Mouse (Mus musculus) Patski (cell line): ENCODE data around the gene Fam19a5. TPM values are rescaled to one million over a fixed set of nuclear protein-coding genes. Genes with fewer than 3 reads are reported as not detected.
A peak's percentile ranks its signal among the peaks of the same experiment; 100 is the strongest.

ENCODE experiments used
- ATAC-seq: fragments of 100-300 bp; one replicate; pipeline ENCODE4 v1.8.0; 2021
- CTCF ChIA-PET: fragments of 350-600 bp; sonication (Branson Sonifier 250); formaldehyde crosslinking; loops from one replicate; lab custom pipeline; 2022; ENCODE audit warnings: inconsistent platforms; lab: Charles Lee
- POLR2A ChIA-PET: fragments of 350-600 bp; sonication (Branson Sonifier 250); formaldehyde crosslinking; loops from one replicate; lab custom pipeline; 2022; ENCODE audit warnings: antibody characterized with exemption, inconsistent platforms; lab: Charles Lee
- DNase-seq: peaks from one replicate; pipeline ENCODE4 v3.0.0-alpha.2; 2011; ENCODE audit warnings: low read depth, low spot score
- H3K27me3 ChIP-seq: fragments of 371-371 bp; one replicate; pipeline ENCODE4 v1.5.1; 2021
- CTCF ChIP-seq: fragments of 100-300 bp; IDR thresholded peaks from one replicate; pipeline ENCODE4 v1.5.1; 2021
- in situ Hi-C: fragments of 300-500 bp; cut with MboI; formaldehyde crosslinking; loops from 3 replicates; pipeline ENCODE4 v1.11.1; 2018; ENCODE audit warnings: low pct_unique_long_range_greater_than_20kb, mixed read lengths
- polyA plus RNA-seq: library from polyadenylated mRNA; unstranded; gene quantifications from one replicate; pipeline ENCODE4 v1.2.3, GENCODE M21; 2021

The Fam19a5 gene
- polyA plus RNA-seq, 1 experiment from 2014 or later, result 42.3 TPM

DNA sequence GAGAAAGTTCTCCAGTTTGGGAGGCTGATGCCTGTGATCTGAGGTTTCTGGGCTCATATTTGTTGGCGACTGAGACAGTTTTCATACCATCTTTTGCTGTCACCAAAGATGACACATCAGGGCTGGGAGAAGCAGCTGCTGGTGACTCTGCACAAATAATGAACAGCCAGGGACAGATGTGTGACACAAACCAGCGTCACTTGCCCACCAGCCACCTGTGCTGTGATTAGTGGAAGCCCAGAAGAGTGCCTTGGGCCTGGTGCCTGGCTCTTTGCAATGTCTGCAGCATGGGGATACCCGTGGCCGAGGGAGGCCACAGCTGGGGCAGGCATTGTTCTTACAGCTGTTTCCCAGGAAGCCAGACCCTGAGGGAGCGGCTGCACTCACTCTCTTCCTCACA is 173.0 kb downstream of the Fam19a5 start:
- in situ Hi-C loops, result no loop called here
- DNase-seq (no peak), ATAC-seq (no peak)
- POLR2A ChIA-PET, result no interaction called here
- H3K27me3 ChIP-seq, result no peaks in the 10 kb centered on the region
- CTCF ChIA-PET, result interaction anchor here (0.9 kb wide), 1 partner anchor 10 kb away, joined by 3 read pairs; no protein-coding TSS in a partner anchor
- no peak for TF ChIP-seq CTCF

DNA sequence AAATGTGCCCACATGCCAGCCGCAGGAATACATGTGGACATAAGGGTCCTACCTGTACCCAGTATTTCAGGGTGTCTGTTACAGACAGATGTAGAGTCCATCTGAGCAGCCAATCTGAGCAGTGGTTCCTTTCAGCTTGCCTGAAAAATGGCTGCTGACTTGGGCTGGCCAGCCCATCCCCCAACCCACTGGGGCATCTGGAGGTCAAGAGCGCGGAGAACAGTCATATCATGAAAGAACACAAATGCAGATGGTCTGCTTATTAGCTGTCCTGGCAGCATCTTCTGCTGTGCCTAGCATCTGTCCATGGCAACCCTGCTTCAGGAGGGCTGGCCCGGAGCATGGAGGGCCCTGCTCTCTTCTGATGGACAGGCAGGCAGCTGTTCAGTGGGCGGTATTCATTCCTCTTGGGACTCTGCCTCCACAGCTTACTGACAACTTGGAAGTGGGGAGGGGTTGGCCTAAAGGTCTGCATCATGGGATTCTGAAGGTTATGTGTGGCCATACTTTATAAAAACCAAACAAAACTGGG is 179.4 kb downstream of the Fam19a5 start:
- no peak for TF ChIP-seq CTCF
- in situ Hi-C loops, result no loop called here
- ChIA-PET POLR2A (no interaction called here), CTCF (no interaction called here)
- no peak for DNase-seq
- ATAC-seq, result no peak
- no peaks in the 10 kb centered on the region for H3K27me3 ChIP-seq

DNA sequence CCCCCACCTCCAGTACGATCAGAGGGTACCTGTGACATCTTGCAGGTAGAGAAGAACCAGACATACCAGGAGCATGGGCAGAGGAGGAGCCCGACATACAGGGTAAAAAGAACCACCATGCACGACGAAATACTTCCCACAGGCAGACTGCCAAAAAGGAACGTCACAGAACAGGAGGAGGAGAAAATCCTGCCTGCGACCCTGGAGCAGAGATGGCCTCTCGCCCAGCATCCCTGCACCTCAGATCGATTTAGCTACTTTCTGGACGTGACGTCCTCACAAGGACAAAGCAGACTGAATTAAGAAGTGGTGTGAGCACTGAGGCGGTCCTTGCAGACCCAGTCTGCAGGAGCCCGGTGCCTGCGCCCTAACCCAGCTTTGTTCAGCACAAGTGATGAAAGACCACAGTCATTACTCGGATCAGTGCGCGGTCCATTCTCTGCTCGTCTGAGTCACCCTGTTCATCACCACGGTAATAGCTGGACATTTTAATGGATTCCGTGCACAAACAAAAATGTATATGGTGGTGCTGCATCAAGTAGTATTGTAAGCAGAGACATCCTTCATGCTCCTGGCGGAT is 182.6 kb downstream of the Fam19a5 start:
- CTCF ChIA-PET, result interaction anchor here (1.2 kb wide), 1 partner anchor 9 kb away, joined by 3 read pairs; no protein-coding TSS in a partner anchor
- H3K27me3 ChIP-seq, result no peaks in the 10 kb centered on the region
- DNase-seq (no peak), ATAC-seq (no peak)
- POLR2A ChIA-PET, result no interaction called here
- in situ Hi-C loops, result no loop called here
- TF ChIP-seq CTCF, result no peak

DNA sequence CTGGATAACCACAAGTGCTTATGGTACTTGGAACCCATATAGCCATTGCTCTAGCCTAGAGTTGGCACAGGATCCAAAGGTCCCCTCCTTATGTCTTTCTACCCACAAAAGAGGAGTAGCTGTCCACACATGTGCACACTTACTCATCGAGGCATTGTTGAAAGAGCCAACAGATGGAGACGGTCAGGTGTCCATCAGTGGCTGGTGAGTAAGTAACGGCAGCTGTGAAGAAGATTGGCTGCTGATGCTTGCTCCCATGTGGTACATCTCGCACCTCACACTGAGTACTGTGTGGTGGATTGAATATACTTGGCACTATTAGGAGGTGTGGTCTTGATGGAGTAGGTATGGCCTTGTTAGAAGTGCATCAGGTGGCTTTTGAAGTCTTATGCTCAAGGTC is 192.2 kb downstream of the Fam19a5 start:
- in situ Hi-C loops, result no loop called here

DNA sequence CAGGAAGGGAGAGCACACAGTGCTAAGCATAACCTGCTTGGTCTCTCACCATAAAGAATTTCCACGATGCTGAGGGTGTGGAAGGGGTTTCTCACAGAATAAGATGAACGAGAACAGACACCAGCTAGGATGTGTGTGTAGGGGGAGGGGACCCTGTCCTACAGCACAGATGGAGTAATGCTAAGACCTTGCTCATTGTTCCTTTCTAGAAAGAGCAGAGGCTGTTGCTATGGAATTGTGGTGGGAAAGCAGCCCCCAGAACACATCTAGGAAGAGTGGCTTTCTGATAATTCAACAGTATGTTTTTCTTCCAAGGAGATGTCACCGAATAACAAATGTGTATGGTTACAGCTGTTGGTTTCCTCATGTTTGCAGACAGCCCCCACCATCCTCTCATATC is 211.4 kb downstream of the Fam19a5 start:
- in situ Hi-C loops, result no loop called here
- ATAC-seq, result no peak
- DNase-seq, result no peak
- ChIA-PET POLR2A (no interaction called here), CTCF (interaction anchor here (2.8 kb wide), 1 partner anchor 11 kb away, joined by 6 read pairs; no protein-coding TSS in a partner anchor)
- no peaks in the 10 kb centered on the region for H3K27me3 ChIP-seq
- no peak for TF ChIP-seq CTCF

More for the DNA sequence above, 192.2 kb downstream of the Fam19a5 start:
- ChIA-PET CTCF (interaction anchor here (1.0 kb wide), 1 partner anchor 11 kb away, joined by 3 read pairs; no protein-coding TSS in a partner anchor), POLR2A (no interaction called here)
- H3K27me3 ChIP-seq, result no peaks in the 10 kb centered on the region
- no peak for DNase-seq
- no peak for TF ChIP-seq CTCF
- ATAC-seq, result no peak

DNA sequence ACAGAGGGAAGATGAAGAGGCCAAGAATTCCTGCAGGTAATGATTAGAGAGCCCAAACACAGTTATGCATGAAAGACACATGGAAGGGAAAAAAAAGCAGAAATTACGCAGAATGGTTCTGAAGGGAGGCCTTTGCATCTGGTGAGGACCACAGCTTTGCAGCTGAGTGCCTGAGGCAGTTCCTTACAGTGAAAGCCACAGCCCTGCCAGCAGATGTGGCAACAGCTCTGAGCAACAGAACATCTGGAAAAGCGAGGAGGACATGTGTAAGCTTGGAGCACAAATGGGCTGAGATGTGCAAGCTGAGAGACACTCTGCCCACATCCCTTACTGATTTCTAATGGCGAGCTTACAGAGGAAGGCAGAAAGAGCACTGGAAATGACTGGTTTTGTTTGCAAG is 221.8 kb downstream of the Fam19a5 start:
- no peak for TF ChIP-seq CTCF
- no peaks in the 10 kb centered on the region for H3K27me3 ChIP-seq
- in situ Hi-C loops, result no loop called here
- ChIA-PET CTCF (interaction anchor here (2.4 kb wide), 1 partner anchor 10 kb away, joined by 6 read pairs; no protein-coding TSS in a partner anchor), POLR2A (no interaction called here)
- ATAC-seq, result no peak
- DNase-seq, result no peak

DNA sequence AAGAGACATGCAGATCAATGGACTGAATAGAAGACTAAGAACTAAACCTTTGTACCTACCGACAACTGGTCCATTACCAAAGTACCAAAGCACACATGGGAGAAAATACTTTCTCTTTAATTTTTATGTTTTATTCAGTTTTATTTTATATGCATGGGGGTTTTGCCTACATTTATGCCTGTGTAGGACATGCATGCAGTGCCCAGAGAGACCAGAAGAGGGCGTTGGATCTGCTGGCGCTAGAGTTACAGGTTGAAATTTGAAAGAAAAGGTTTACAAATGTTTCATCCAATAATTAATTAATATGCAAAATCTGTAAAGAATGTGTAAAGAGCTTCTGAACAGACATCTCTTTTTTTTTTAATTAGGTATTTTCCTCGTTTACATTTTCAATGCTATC is 229.9 kb downstream of the Fam19a5 start:
- ATAC-seq (no peak), DNase-seq (no peak)
- H3K27me3 ChIP-seq, result no peaks in the 10 kb centered on the region
- TF ChIP-seq CTCF, result peak; percentile 46
- POLR2A ChIA-PET, result no interaction called here
- in situ Hi-C loops, result no loop called here
- CTCF ChIA-PET, result no interaction called here

DNA sequence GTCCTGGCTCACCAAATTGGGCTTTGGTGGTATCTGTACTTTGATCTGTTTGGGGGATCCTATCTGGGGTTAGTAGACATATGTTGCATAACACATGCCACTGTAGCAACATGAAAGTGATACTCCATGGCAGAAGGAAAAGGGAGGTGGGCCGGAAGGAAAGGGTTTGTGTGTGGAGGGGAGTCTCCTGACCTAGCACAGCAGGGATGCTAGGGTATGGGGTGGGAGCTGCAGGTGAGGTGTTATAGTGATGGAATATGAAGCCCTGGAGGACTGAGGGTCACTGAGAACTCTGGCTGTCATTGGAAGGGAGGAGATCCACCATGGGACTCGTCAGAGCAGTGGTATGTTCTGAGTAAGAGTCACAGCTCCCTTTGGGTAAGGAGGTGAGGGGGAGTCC is 239.2 kb downstream of the Fam19a5 start:
- ChIA-PET CTCF (no interaction called here), POLR2A (no interaction called here)
- DNase-seq (no peak), ATAC-seq (no peak)
- H3K27me3 ChIP-seq, result no peaks in the 10 kb centered on the region
- in situ Hi-C loops, result no loop called here
- TF ChIP-seq CTCF, result no peak

- no peak for TF ChIP-seq CTCF
- ATAC-seq (no peak), DNase-seq (no peak)
- POLR2A ChIA-PET, result no interaction called here
- H3K27me3 ChIP-seq, result no peaks in the 10 kb centered on the region
- CTCF ChIA-PET, result no interaction called here
- in situ Hi-C loops, result no loop called here
Observed at GRCm38 (mm10) chr15:87789671-87790070, 245.6 kb downstream of the Fam19a5 start.

DNA sequence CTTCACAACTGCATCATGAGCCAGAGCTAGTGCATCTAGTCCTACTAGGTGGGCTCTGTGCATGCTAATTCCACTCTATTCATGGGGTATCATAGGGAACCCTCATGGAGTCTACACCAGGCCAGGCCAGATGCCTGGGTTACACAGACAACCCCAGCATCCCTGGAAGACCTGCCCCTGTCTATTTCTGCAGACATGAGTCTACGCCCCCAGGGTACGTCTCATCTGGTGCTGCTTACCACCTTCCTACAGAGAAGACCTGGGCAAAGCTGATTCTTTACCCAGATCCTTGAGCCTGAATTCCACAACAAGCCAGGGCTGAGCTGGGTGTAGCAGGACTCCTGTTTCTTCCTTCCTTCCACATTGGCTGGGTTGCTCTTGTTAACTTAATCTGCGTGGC is 249.6 kb downstream of the Fam19a5 start:
- DNase-seq, result no peak
- ChIA-PET POLR2A (no interaction called here), CTCF (no interaction called here)
- in situ Hi-C loops, result no loop called here
- H3K27me3 ChIP-seq, result peaks cover 11% of the 10 kb centered on the region
- no peak for ATAC-seq
- TF ChIP-seq CTCF, result no peak

DNA sequence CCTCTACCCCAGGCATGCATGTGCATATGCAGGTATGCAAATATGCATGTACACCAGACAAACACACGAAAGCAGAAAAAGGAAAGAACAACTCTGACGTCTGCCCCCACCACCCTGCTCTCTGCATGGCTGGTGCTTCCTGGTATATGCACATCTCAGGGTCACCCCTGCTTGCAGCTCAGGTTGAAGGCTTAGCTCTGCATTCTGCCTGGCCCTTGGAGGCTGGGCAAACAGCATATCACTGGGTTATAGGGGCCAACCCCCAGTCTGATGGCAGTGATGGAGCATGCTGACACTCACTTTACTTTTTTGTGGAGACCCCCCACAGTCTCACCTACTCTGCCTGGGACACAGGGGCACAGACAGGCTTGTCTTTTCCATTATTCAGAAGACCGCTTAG is 252.5 kb downstream of the Fam19a5 start:
- TF ChIP-seq CTCF, result no peak
- ChIA-PET POLR2A (no interaction called here), CTCF (no interaction called here)
- ATAC-seq (no peak), DNase-seq (no peak)
- in situ Hi-C loops, result no loop called here
- H3K27me3 ChIP-seq, result peaks cover 32% of the 10 kb centered on the region
